Mouse (Mus musculus): ENCODE results near the gene Traf5.
A peak's percentile ranks its signal among the peaks of the same experiment; 100 is the strongest.

Traf5 gene

DNA sequence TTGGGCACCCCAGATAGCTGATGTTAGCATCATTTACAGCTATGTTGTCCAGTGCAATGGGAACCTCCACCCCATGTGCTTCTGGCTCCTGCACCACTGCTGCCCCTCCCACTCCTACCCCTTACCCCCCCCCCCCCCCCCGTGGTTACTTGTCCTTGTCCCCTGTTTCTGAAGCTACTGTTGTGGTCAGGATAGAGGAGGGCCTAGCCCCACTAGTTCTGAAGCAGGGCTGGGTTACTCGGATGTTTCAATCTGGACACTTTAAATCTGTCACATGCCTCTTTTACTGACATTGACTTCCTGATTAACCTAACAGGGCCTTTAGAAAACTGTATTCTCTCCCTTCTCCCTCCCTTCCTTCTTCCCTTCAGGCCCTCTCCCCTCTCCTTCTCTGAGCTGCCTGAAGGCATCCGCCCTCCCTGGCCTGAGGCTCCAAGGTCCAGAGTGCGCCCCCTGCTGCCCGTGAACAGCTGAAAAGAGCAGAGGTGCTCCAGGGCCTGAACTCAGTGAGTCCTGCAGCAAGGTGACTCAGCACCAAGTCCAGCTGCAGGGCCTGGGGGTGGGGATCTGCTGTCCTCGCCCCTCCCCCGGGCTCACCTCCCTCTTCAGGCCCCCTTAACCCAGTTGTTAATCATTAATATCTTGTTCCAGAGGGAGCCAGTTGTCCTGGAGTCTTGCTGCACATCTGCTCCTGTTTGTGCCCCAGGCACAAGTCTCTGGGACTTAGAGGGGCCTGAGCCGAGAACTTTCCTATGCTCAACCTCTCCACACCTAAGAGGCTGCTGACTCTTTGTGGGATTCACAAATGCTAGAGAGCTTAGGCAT is 128.2 kb downstream of the Traf5 start:
- peak; percentile 96 for DNase-seq

DNA sequence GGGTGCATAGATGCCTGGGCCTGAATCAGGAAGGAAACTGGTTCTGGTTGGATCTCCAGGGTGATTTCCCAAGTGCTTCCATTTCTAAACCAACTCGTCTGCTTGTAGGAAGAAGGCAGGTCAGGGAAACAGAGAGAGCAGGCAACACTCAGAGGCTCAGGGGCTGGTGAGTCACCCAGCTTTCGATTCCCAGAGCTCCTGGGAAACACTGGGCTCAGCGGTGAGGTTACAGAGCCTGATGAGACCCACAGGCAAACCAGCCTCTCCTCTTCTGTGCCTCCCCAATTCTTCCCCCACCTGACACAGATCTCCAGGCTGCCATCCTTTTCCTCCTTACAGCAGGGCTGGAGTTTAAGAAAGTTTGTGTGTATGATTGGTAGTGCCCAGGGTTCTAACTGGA is 128.9 kb downstream of the Traf5 start:
- no peak for DNase-seq

DNA sequence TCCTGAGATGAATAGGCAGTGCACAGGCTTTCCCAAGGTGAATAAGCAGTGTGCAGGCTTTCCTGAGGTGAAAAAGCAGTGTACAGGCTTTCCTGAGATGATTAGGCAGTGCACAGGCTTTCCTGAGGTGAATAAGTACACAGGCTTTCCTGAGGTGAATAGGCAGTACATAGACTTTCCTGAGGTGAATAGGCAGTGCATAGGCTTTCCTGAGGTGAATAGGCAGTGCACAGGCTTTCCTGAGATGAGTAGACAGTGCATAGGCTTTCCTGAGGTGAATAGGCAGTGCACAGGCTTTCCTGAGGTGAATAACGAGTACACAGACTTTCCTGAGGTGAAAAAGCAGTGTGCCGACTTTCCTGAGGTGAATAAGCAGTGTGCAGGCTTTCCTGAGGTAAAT is 131.4 kb downstream of the Traf5 start:
- DNase-seq: no peak

DNA sequence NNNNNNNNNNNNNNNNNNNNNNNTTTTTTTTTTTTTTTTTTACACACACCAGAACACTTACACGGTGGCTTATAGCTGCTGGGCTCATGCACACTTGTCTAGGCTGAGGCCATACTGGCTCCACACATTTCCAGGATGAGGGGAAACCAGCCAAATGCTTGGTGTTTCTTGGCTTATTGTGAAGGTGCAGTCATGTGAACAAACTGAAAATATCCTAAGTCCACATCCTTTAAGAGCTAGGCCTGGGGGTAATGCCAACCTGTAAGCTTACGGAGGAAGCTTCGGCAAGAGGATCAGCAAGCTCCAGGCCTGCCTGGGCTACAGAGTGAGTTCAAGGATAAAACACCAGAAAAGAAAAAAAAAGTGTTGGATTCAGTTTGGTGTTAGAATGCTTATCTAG is 135.0 kb downstream of the Traf5 start:
- DNase-seq: no peak

DNA sequence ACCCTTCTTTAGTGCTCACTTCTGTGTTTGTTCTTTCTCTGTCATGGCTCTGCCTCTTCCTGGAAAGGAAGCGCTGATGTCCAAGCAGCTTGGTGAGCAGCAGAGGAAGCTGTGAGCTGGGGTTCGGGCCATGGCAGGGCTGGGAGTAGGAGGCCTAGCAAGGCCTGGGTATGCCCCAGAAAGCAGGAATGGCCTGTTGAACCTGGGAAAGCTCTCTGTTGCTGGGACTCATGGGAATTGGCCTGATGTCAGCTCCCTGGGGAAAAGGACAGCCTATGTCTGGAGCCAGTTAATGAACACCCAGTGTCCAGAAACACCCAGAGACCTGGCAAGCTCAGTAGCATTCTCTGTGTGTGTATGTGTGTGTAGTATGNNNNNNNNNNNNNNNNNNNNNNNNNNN is 135.5 kb downstream of the Traf5 start:
- DNase-seq: peak; percentile 37

DNA sequence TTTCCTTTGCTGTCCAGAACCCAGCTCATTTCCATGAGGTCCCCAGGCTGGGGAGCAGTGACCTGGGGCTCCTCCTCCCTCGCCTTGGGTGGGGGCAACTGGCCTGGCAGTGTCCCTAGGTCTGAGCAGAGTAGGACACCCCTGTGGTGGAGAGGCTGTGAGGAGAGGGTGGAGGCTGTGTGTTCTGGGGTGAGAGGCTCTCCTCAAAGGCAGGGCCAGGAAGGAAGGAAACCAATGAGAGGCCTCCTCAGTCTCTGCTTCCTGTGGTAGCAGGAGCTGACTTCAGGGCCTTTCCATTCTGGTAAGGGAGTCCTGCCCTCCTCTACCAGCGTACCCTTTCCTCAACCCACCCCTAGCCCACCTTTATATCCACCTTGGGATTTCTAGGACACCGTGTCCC is 136.1 kb downstream of the Traf5 start:
- peak; percentile 73 for DNase-seq

DNA sequence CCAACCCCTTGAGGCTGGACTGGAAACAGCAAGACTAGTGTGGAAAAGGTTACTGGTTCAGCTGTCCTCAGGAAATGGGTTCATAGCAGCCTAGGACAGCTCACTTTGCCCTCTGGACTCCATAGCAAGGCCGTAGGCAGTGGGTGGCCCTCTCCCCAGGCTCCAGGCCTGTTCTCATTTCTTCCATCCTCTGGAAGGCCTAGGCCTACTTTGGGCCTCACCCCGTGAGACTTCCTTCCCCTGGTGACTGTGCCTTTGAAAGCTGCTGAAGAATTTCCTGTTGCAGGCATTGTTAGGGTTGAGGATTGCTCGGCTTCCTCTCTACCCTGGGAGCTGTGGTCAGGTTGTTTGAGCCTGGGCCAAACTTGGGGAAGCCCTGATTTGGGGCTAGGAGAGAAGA is 137.3 kb downstream of the Traf5 start:
- DNase-seq: peak; percentile 77

DNA sequence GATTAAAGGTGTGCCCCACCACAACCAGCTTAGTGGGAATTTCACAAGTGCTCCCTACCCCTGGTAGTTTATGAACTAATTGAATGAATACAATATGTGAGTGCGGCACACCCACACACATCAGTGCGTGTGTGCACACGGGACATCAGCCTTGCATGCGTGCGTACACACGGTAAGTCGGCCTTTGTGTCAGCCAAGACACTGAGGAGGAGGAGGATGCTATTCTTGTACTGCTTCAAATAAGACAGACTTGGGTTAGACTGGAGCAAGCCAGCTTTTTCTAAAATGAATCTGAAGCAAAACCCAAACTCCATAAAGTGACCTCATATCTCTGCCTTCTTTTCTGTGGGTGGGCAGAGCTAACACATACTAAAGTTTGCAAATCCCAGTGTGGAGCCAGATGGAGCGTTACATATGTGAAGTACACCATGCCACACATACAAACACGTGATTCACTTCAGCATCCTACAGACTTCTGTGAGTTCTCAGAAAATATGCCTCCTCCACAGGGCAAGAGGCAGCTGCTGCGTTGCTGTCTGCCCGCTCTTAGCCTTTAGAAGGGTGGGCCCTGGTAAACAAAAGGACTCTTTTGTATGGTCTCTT is 139.5 kb downstream of the Traf5 start:
- no peak for DNase-seq

DNA sequence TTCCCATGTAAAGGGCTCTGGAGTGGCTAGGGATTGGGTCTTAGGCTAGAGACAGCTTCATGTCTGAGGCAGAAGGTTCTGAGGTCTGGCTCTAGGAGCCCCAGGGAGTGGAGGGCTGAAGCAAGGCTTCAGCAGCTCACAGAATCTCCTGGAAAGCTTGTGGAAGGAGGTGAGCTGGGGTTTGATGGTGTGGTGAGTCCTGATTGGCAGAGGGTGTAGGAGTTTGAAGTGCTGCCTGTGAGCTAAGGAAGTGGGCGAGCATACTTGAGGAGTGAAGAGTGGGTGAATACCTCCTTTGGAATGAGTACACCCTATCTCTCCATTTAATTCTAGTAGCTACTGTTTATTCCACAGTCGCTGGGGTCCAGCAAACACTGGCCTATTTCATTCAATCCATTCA is 141.7 kb downstream of the Traf5 start:
- DNase-seq: no peak

DNA sequence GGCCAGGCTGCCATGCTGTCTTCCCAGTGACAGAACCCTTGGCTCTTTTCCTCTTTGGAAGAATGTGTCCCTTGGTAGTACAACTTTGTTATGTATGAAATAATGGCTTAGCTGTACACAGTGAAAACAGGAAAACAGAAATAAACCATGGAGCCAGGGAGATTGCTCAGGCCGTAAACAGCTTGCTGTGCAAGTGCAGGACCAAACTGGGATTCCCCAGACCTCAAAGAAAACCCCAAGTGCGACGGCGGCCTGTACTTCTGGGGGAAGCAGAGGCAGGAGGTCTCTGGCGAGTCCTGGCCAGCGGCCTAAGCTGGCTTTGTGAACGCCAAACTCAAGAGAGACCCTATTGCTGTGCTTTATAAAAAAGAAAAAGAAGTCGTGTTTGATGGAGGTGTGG is 143.8 kb downstream of the Traf5 start:
- DNase-seq: peak; percentile 48

DNA sequence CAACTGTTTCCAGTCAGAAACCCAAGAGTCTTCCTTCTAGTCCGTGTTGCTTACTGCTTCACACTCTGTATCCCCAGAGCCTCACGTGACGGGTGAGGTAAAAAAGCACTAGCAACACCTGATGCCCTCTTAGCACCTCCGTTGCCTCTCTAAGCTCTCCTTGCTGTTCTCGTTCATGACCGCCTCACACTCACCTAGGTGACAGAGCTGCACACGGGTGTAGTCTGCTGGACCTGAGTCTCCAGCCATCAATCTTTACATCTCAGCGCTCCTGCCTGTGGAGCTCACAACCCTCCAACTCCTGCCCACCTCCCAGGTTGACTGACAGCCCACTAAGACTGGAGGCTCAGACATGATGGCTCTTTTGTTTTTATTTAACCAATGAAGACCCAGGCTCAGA is 144.6 kb downstream of the Traf5 start:
- DNase-seq: no peak

Data from lung, postnatal 36 days (tissue).